Mouse (Mus musculus): ENCODE results near the gene Fcrla.

Fcrla gene

DNA sequence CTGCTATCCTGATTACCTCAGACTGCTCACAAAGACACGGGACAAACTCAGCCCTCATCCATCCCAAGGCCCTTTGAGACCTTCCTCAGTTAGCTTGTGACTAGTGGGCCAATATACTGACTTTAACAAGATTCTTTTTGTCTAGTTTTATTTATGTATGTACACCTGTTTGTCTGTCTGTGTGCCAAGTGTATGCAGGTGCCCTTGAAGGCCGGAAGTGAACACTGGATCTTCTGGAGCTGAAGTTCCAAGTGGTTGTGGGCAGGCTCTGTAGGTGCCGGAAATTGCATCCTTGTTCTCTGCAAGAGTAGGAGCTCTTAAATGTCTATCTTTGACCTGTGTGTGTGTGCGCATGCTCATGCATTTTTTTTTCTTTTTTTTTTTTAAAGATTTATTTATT, 1.9 kb upstream of the Fcrla start:
- DNase-seq (ENCODE audit: low read depth, low spot score), result no peak

- DNase-seq (ENCODE audit: low read depth, low spot score), result no peak
Observed at GRCm38 (mm10) chr1:170928467-170928866, 1.1 kb upstream of the Fcrla start.

GRCm38 (mm10) chr1:170926941-170927340, 442 bp downstream of the Fcrla start:
- DNase-seq (ENCODE audit: low read depth, low spot score), result no peak

DNA sequence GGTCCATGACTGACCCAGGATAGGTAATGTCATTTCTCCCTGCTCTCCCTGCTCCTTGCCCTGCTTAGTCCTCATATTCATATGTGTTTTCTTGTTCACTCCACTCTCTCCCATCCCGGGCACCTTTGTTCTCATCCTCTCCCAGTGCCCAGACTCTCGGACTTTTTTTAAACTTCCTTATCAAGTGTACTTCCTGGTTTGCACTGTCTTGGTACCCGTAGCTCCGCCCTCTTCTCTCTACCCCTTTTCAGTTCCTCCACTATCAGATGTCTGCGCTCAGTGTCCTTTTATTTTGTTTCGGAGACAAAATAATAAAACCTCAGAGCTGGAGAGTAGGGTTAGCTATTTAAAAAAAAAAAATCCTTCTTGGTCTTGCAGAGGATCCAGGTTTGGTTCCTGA, 2.9 kb downstream of the Fcrla start:
- DNase-seq (ENCODE audit: low read depth, low spot score), result no peak

GRCm38 (mm10) chr1:170919308-170919707, 8.1 kb downstream of the Fcrla start:
- DNase-seq (ENCODE audit: low read depth, low spot score), result no peak

DNA sequence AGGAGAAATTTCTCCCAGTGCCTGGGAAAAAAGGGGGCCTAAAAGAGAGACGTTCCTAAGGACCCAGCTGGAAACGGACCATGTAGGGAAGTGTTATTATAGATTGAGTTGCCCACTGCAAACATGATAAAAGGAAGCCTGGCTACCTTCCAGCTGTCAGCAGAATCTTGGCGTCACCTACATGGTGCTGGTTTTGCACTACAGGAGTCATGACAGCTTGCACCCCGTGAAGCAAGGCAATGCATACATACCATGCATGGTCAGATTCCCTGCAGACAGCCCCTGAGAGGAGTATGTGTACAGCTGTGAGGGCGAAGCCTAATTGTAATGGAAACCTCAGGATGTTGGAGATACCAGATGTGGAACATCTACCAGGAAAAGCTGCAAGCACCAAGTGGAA, 11.7 kb downstream of the Fcrla start:
- no peak for DNase-seq (ENCODE audit: low read depth, low spot score)

DNA sequence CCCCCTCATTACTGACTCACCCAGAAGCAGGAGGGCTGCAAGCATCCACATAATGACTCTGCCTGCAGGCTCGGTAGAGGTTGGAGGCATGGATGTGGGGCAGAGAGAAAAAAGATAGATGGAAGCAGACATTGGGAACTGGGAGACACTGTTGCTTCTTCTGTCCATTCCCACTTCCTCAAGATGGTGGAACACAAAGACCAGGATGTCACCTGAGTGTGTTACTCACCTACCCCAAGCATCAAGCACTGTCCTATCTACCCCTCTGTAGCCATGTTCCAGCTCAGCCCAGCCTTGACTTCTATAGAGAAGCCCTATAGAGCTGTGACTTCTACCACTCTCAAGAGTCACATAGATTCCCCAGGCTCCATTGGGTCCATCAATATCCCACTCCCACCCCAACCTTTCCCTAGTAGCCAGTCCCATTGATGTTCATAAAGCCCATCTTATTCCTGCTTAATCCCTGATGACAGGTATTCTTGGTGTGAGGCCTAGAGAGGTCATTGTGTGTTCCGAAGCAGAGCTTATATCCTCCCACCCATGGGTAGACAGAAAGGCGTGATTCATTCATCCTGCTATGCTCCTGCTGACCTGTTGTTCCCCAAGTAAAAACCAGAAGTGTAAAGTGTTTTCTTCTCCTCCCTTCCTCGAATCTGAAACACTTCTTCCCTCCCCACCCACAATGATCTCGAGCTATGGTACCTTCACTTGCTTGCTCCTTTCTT, 14.3 kb downstream of the Fcrla start, which contains the start of gene Fcrlb:
Gene Fcrlb (minus strand): TSS at position 51 of the 725 bp plus-strand sequence.
- no peak for DNase-seq (ENCODE audit: low read depth, low spot score)

DNA sequence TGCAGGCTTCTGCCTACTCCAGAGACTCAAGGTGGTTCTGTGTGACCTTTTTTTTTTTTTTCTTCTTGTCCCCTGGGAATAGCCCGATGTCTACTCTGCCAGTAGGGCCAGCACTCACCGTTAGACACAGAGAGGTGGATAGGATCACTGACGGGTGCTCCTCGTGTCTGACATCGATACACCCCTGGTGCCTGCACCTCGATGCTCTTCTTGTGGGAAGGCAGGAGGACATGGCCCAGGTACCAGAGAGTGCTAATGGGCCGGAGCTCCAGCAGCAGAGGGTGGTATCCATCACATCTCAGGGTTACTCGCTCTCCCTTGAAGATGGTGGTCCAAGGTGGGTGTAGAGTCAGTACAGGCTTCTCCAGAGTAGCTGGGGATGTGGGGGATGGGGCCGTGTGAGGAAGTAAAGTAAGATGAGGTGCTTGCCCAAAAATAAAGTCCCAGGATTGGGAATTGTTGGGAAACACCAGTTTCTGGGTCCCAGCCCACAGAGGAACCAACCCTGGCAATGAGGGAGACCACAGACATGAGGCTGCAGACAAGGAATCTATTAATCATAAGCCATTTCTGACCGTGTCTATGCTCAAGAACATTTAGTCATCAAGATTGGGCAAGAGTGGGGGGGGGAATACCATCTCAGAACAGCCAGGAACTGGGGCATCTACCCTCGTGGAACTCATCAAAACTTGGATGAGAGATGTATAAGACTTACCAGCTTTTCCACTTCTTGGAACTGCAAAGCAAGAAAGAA, 15.3 kb downstream of the Fcrla start:
- DNase-seq (ENCODE audit: low read depth, low spot score), result no peak

DNA sequence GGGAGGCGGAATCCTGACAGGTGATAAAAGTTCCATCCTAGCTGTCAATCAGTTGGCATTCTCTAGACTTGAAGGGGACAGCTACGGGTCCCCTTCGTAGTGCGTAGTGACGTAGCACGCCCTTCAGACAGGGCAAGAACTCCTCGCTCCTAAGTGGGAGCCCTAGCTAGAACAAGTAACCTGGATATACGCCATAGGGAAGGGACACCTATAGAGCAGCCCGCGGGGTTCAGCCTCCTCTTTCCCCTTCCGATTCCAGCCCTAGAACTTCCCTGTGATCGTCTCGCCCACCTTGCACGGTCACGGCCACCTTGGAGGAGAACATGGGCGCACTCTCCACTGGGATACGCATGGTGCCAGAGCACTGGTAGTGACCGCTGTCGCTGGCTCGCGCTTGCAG, 19.0 kb downstream of the Fcrla start:
- DNase-seq (ENCODE audit: low read depth, low spot score), result no peak

DNA sequence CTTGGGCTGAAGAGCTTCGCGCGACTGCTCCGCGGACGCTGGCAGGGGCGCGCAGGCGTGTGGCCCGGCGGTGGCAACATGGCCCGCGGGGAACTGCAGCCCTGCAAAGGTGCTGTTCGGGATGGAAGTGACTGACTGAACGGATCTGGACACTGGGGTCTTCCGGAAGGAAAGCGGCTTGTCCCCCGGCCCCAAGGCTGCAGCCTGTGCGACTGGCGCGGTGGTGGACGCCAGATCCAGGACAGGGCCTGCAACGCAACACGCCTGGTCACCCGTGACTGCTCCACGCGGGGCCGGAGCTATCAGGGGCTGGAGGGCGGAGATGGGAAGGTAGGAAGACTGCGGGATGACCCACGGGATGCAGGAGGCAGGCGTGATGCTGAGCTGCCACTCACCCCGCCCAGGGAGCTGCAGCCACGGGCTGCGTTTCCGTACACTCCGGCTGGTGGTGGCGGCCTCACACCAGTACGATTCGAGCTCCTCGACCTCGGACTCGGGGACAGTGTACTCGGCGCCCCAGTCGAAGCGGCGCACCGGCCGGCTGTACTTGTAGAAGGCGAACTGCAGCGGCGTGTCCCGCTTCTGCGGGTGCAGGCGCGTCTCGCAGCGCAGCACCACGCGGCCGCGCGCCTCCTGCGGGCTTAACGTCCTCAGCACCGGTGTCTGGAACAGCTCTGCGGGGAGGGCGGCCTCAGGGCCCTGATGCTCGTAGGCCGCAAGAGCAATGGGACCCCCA, 19.8 kb downstream of the Fcrla start:
- DNase-seq (ENCODE audit: low read depth, low spot score), result peak; percentile 75

DNA sequence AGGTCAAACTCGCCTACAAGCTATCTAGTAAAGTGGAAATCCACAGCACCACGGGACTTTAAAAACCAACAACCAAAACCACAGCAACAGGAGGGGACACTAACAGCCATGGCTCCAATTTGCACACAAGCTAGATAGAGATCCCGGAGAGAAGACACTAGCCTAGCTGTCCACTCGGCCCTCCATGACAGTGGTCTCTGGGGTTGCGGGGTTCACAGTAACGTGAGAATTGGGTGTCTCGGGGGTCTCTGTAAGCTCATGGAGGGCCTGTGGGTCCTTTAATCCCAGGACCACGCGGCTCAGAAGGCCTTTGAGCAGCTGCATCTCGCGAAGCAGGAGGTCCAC, 20.3 kb downstream of the Fcrla start:
- no peak for DNase-seq (ENCODE audit: low read depth, low spot score)

GRCm38 (mm10) chr1:170903485-170903884, 23.9 kb downstream of the Fcrla start:
- no peak for DNase-seq (ENCODE audit: low read depth, low spot score)

DNA sequence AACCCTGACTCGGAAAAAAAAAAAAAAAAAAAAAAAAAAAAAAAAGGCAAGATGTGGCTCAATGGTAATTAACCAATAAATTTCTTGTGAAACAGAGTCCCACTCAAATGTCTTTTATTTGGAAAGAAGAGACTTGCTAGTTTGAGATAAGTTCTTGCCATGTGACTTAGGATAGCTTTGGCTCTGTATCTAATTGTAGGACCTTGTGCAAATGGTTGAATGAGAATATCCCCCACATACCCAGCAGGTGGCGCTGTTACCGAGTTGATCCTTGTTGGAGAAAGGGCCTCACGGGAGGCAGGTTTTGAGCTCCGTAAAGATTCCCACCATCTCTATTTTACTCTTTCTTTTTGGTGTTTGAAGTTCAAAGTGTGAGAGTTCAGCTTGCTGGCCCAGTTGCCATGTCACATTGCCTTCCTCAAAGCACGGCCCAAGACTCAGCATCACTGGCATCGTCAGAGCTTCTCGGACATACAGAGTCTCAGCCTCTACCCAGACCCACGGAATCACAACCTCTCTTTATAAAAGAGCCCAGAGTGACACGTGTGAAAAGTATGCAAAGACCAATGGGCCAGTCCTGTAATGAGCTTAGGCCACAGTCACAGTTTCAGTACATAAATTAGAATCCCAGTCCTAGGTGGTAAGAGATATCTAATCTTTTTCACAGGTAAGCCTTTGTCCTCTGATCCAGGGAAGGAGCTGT, 25.7 kb downstream of the Fcrla start:
- DNase-seq (ENCODE audit: low read depth, low spot score), result peak; percentile 92

DNA sequence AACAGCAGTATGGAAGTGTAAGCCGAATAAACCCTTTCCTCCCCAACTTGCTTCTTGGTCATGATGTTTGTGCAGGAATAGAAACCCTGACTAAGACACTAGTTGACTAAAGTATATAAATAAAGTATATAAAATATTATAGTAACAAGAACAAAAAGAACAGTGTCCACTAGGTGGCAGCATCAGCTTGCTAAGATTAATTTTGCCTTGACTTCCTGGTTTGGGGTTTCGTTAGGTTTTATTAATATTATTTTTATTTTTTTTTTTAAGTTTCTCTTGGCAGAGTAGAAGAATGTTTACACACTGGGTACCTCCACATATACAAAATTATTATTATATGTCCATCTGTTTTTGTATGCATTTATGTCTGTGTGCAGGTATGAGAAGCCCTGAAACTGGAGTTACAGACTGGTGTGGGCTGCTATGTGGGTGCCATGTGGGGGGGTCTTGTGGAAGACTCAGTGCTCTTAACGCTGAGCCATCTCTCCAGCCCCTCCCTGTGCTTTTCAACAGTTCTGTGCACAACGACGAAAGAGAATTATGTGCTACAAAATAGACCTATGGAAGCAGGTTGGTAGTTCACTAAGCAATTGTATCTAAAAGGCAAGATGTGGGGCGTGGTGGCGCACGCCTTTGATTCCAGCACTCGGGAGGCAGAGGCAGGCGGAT, 26.4 kb downstream of the Fcrla start:
- peak; percentile 61 for DNase-seq (ENCODE audit: low read depth, low spot score)

- no peak for DNase-seq (ENCODE audit: low read depth, low spot score)
Observed at GRCm38 (mm10) chr1:170898413-170899075, 28.8 kb downstream of the Fcrla start.

DNA sequence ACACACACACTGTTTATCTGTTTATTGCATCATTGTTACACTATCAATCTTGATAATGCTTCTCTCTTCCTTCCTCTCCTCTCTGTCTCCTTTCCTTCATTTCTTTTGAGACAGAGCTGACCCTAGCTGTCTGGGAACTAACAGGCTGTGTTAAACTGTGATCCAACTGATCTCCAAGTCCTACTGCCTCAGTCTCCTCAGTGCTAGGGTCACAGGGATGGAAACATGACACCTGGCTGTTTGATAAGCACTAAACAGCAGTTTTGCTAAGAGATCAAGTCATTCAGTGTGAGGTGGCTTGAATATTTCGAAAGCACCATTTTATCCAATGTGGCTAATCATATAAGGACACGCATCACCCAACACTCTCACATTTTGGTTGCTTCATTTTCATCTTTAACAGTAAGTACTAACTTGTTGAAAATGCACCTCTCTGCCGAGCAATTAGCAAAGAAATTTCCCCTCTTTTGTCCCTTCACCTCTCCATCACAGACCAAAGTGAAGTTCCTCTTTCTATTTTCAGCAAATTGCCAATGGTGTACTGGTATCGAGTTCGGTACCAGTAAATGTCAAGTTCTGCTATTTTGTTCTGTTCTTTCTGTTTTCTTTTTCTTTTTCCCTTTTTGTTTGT, 30.6 kb downstream of the Fcrla start:
- DNase-seq (ENCODE audit: low read depth, low spot score), result no peak

DNA sequence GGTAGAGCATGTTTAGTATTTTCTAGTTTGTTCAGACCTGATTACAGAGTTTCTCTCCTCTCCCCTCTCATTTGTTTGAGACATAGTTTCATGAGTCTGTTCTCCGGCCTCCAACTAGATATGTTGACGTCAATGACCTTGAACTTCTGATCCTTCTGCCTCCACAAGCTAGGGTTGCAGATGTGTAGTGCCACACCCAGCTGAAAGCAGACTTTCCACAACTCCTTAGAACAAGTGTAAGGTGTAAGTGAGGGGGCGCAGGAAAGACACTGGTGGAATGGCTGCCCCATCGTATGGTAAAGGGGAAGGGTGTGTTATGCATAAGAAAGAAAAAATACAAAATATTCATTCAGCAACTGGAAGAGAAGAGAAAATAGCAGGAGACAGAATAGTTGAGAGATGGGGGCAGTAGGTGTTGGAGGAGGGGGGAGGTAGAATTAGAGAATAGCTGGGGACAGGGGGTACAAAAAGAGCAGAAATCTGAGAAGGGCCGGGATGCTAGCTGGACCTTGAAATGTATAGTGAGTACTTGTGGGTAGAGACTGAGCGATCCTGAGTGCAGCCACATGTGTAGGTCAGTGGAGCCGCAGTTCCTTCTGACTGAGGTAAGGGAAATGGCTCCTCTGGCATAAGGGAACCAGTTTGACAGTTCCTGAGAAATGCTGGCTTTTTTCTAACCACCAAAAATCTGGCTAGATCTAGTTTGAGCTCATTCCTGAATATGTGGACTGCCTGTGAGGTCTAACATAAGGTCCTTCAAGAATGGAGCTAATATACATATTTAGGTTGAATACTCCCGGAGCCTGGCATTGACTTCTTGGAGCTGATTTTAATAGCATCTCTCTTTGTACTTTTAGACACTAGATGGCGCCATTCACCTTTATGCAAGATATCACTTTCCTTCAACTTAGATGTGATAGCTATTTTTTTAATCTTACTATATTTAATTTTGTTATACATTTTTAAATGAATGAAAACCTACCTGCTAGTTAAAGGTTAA, 32.5 kb downstream of the Fcrla start:
- DNase-seq (ENCODE audit: low read depth, low spot score), result peak; percentile 78

GRCm38 (mm10) chr1:170892279-170892678, 35.1 kb downstream of the Fcrla start:
- DNase-seq (ENCODE audit: low read depth, low spot score), result no peak

GRCm38 (mm10) chr1:170891646-170892045, 35.7 kb downstream of the Fcrla start:
- no peak for DNase-seq (ENCODE audit: low read depth, low spot score)
